ENCODE assay signal across 21 mouse cellular contexts in the genomic region with DNA sequence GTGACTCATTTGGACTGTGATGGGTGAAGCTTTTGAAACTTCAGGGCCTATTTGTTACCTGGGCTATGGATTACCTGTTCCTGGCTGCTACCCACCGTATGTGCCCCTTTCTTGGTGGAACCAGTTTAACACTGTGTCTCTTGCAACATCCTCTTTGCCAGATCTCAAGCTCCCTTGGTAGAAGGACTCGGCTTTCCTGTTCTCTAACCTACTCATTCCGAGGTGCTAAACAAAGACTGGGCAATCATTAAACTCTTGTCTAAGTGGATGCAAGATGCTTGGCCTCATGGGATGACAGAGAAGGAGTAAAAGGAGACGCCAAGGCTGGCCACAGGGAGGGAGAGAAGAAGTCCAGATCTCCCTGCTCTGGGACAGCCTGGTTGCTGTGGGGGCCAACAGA. TPM values are rescaled to one million over a fixed set of nuclear protein-coding genes. Genes with fewer than 3 reads are reported as not detected.
"Had no signal": no experiment of that assay in that cellular context is flagged by ENCODE, and none has a peak within 500 bp of the region (broad histone marks: within the 10 kb centered on the region; RNA-seq: fewer than 3 reads in every experiment).

No protein-coding gene starts in this region.

- DNase-seq: kidney, adult 2 months; kidney, postnatal 25 days; layer of hippocampus, adult 9-11 months; liver; lung, embryonic 14.5 days; midbrain, embryonic 14.5 days; right cerebral cortex, adult 18-20 months; right cerebral cortex, postnatal 14 days; right cerebral cortex, postnatal 4 days; thymus, adult 2 months; thymus, postnatal 14 days; thymus, postnatal 4 days had no signal

- H3K36me3 ChIP-seq: limb, embryonic 12.5 days; liver, embryonic 12.5 days; liver, embryonic 15.5 days; neural tube, embryonic 12.5 days had no signal

- H3K4me3 ChIP-seq: layer of hippocampus, adult 2 months; limb, embryonic 12.5 days; liver, embryonic 12.5 days; liver, embryonic 15.5 days; neural tube, embryonic 12.5 days; neural tube, embryonic 15.5 days had no signal

- H3K9me3 ChIP-seq: limb, embryonic 12.5 days; liver, embryonic 12.5 days; liver, embryonic 15.5 days; neural tube, embryonic 12.5 days; neural tube, embryonic 15.5 days had no signal

- H3K27ac ChIP-seq: kidney, postnatal 0 days; liver, embryonic 12.5 days; liver, embryonic 15.5 days; macrophage; neural tube, embryonic 12.5 days had no signal

- H3K4me1 ChIP-seq: liver, embryonic 12.5 days; liver, embryonic 15.5 days had no signal

- H3K27me3 ChIP-seq: liver, embryonic 12.5 days; liver, embryonic 15.5 days; neural tube, embryonic 15.5 days had no signal

RNA-seq across cellular contexts. Expression of a gene that starts 57.0 kb away (rescaled TPM):
- total RNA-seq: megakaryocyte, adult 5-6 weeks had no signal
